Mouse (Mus musculus): ENCODE data around the gene Cabp1.

GRCm38 (mm10) chr5:115165895-115166814, 28.0 kb downstream of the Cabp1 start:
- TF ChIP-seq POLR2A (IDR thresholded peaks at IDR 0.05; ENCODE audit: control insufficient read depth in 1 of 2, insufficient read depth in 1 of 2, low read depth in 1 of 2, low read length in 2 of 2, poor library complexity in 1 of 2): no peak
- TF ChIP-seq ZNF384 (IDR thresholded peaks at IDR 0.05; ENCODE audit: low read depth, low read length): no peak
- TF ChIP-seq EP300 (IDR thresholded peaks at IDR 0.05; ENCODE audit: low read depth in 1 of 2, low read length in 2 of 2): no peak
- no peak for TF ChIP-seq POLR2AphosphoS5 (IDR thresholded peaks at IDR 0.05; ENCODE audit: borderline replicate concordance, low read depth, low read length)
- TF ChIP-seq MAFK (IDR thresholded peaks at IDR 0.05; ENCODE audit: borderline replicate concordance, low read depth, low read length): no peak
- TF ChIP-seq MYC (IDR thresholded peaks at IDR 0.05; ENCODE audit: low read depth, low read length): no peak
- TF ChIP-seq CTCF (IDR thresholded peaks at IDR 0.05 in 2 of 3, conservative IDR thresholded peaks at IDR 0.05 in 1 of 3; ENCODE audit: control insufficient read depth in 1 of 3, insufficient read depth in 1 of 3, low read depth in 2 of 3, low read length in 3 of 3, poor library complexity in 1 of 3, severe bottlenecking in 1 of 3): no peak; a peak in 1 of 6 replicates
- no peak for TF ChIP-seq GABPA (IDR thresholded peaks at IDR 0.05; ENCODE audit: low read depth, low read length)
- no peak for TF ChIP-seq JUND (IDR thresholded peaks at IDR 0.05; ENCODE audit: low read depth, low read length)
- TF ChIP-seq ZC3H11A (IDR thresholded peaks at IDR 0.05; ENCODE audit: low read depth, low read length): no peak
- no peak for TF ChIP-seq MAZ (IDR thresholded peaks at IDR 0.05; ENCODE audit: low read depth, low read length)

Measured in MEL (cell line).